ENCODE assay signal across 28 mouse cellular contexts in genomic region chr12:33021751-33022150, GRCm38 (mm10).
"Had no signal": no experiment of that assay in that cellular context is flagged by ENCODE, and none has a peak within 500 bp of the region (broad histone marks: within the 10 kb centered on the region; RNA-seq: fewer than 3 reads in every experiment).

No protein-coding gene starts in this region.

- ATAC-seq: forebrain, embryonic 13.5 days; forebrain, embryonic 14.5 days; forebrain, embryonic 15.5 days; forebrain, embryonic 16.5 days; forebrain, postnatal 0 days had no signal

- H3K9ac ChIP-seq: embryonic facial prominence, embryonic 12.5 days; embryonic facial prominence, embryonic 13.5 days; embryonic facial prominence, embryonic 15.5 days; forebrain, embryonic 12.5 days; forebrain, embryonic 13.5 days; forebrain, embryonic 15.5 days; forebrain, postnatal 0 days had no signal

- H3K27me3 ChIP-seq: embryonic facial prominence, embryonic 12.5 days; forebrain, embryonic 15.5 days had no signal

- H3K4me3 ChIP-seq: embryonic facial prominence, embryonic 10.5 days; embryonic facial prominence, embryonic 12.5 days; embryonic facial prominence, embryonic 13.5 days; embryonic facial prominence, embryonic 15.5 days; erythroblast, embryonic 14.5 days; forebrain, embryonic 10.5 days; forebrain, embryonic 12.5 days; forebrain, embryonic 13.5 days; forebrain, embryonic 15.5 days; gastrocnemius, adult 2 months had no signal

- DNase-seq: cerebellum, adult 2 months; cerebellum, adult 8-10 months; cerebellum, adult 9-10 months; cerebellum, adult 9-11 months; cerebellum, postnatal 10 days; cerebellum, postnatal 14 days; cerebellum, postnatal 25 days; cerebellum, postnatal 36 days; embryo, embryonic 11 days; forebrain, postnatal 0 days; gastrocnemius, adult 2 months; gastrocnemius, postnatal 10 days; gastrocnemius, postnatal 14 days; gastrocnemius, postnatal 25 days; gastrocnemius, postnatal 36 days; heart, adult 11 months; heart, adult 18-20 months had no signal

- H3K36me3 ChIP-seq: embryonic facial prominence, embryonic 10.5 days; embryonic facial prominence, embryonic 12.5 days; embryonic facial prominence, embryonic 13.5 days; embryonic facial prominence, embryonic 15.5 days; forebrain, embryonic 10.5 days; forebrain, embryonic 12.5 days; forebrain, embryonic 15.5 days had no signal

- H3K4me2 ChIP-seq: embryonic facial prominence, embryonic 12.5 days; embryonic facial prominence, embryonic 13.5 days; embryonic facial prominence, embryonic 15.5 days; forebrain, embryonic 12.5 days; forebrain, embryonic 13.5 days; forebrain, embryonic 15.5 days had no signal

- H3K27ac ChIP-seq: embryonic facial prominence, embryonic 10.5 days; embryonic facial prominence, embryonic 12.5 days; embryonic facial prominence, embryonic 13.5 days; embryonic facial prominence, embryonic 15.5 days; forebrain, embryonic 10.5 days; forebrain, embryonic 12.5 days; forebrain, embryonic 13.5 days; forebrain, embryonic 15.5 days; gastrocnemius, adult 2 months had no signal

- H3K9me3 ChIP-seq: embryonic facial prominence, embryonic 10.5 days; embryonic facial prominence, embryonic 13.5 days; embryonic facial prominence, embryonic 15.5 days; forebrain, embryonic 12.5 days; forebrain, embryonic 15.5 days had no signal

- H3K4me1 ChIP-seq: forebrain, embryonic 13.5 days had no signal
